ENCODE assay signal across 15 mouse cellular contexts in genomic region chr12:117169670-117170069, GRCm38 (mm10).
DNase-seq lines count a peak whose midpoint lies in the region; ATAC-seq lines count a peak whose summit lies in the region.
"Had no signal": no experiment of that assay in that cellular context is flagged by ENCODE, and none has a peak within 500 bp of the region (broad histone marks: within the 10 kb centered on the region; RNA-seq: fewer than 3 reads in every experiment).

No protein-coding gene starts in this region.

- H3K9me3 ChIP-seq in neural tube, embryonic 11.5 days (ENCODE audit: control insufficient read depth, low read length), result no peaks in the 10 kb centered on the region
- no peaks in the 10 kb centered on the region for H3K9me3 ChIP-seq in forebrain, embryonic 12.5 days
- no peaks in the 10 kb centered on the region for H3K9me3 ChIP-seq in hindbrain, embryonic 14.5 days (ENCODE audit: control insufficient read depth, low read length)
- no peaks in the 10 kb centered on the region for H3K9me3 ChIP-seq in midbrain, embryonic 15.5 days
- H3K9me3 ChIP-seq: intestine, embryonic 15.5 days; limb, embryonic 12.5 days had no signal

- H3K27ac ChIP-seq in neural tube, embryonic 11.5 days (ENCODE audit: low read depth, low read length), result no peak overlapping the region
- peak overlapping the region; percentile 75 for H3K27ac ChIP-seq in forebrain, embryonic 12.5 days
- 0 out of 2 replicates have a peak overlapping the region, but pooled peaks have one; percentile 26 for H3K27ac ChIP-seq in hindbrain, embryonic 14.5 days
- peak overlapping the region; percentile 65 for H3K27ac ChIP-seq in midbrain, embryonic 15.5 days
- H3K27ac ChIP-seq: gastrocnemius, adult 2 months; intestine, embryonic 15.5 days; limb, embryonic 12.5 days had no signal

- no peaks in the 10 kb centered on the region for H3K27me3 ChIP-seq in neural tube, embryonic 11.5 days (ENCODE audit: control insufficient read depth, insufficient read depth, low read length)
- H3K27me3 ChIP-seq in forebrain, embryonic 12.5 days, result peaks cover 58% of the 10 kb centered on the region
- H3K27me3 ChIP-seq in hindbrain, embryonic 14.5 days (ENCODE audit: control insufficient read depth, insufficient read depth, low read length), result no peaks in the 10 kb centered on the region
- H3K27me3 ChIP-seq in midbrain, embryonic 15.5 days (replicated peaks), result no peaks in the 10 kb centered on the region
- H3K27me3 ChIP-seq: intestine, embryonic 15.5 days had no signal

- ATAC-seq in neural tube, embryonic 11.5 days (ENCODE audit: insufficient read depth, low FRiP score, low TSS enrichment), result no peak
- ATAC-seq in forebrain, embryonic 12.5 days (ENCODE audit: low FRiP score), result no peak
- ATAC-seq in hindbrain, embryonic 14.5 days (ENCODE audit: low FRiP score), result no peak
- no peak for ATAC-seq in midbrain, embryonic 15.5 days (replicated peaks)
- ATAC-seq: intestine, embryonic 15.5 days had no signal

- no peak for DNase-seq in neural tube, embryonic 11.5 days (ENCODE audit: low spot score)
- no peak for DNase-seq in neural tube, embryonic 10.5 days (ENCODE audit: extremely low spot score, low spot score)
- no peak for DNase-seq in hindbrain, embryonic 14.5 days (ENCODE audit: low spot score)
- DNase-seq in layer of hippocampus, adult 18-20 months (ENCODE audit: low spot score in 2 of 2), result no peak
- no peak for DNase-seq in urinary bladder, postnatal 14 days (ENCODE audit: low spot score)
- DNase-seq in urinary bladder, postnatal 10 days (ENCODE audit: low spot score), result no peak
- DNase-seq: adrenal gland, postnatal 25 days; gastrocnemius, adult 2 months; heart, adult 18-20 months; kidney, postnatal 10 days; right cerebral cortex, postnatal 4 days had no signal

- no peak overlapping the region for H3K4me3 ChIP-seq in neural tube, embryonic 11.5 days (ENCODE audit: low read depth, low read length)
- no peak overlapping the region for H3K4me3 ChIP-seq in forebrain, embryonic 12.5 days (replicated peaks)
- H3K4me3 ChIP-seq in hindbrain, embryonic 14.5 days (replicated peaks; ENCODE audit: low read length), result no peak overlapping the region
- no peak overlapping the region for H3K4me3 ChIP-seq in midbrain, embryonic 15.5 days
- H3K4me3 ChIP-seq: gastrocnemius, adult 2 months; intestine, embryonic 15.5 days; limb, embryonic 12.5 days had no signal

- no peaks in the 10 kb centered on the region for H3K36me3 ChIP-seq in neural tube, embryonic 11.5 days (ENCODE audit: control insufficient read depth, insufficient read depth, low read length)
- H3K36me3 ChIP-seq in forebrain, embryonic 12.5 days (replicated peaks), result peaks cover 14% of the 10 kb centered on the region; the same call in 1 of the 2 replicates
- H3K36me3 ChIP-seq in hindbrain, embryonic 14.5 days (replicated peaks; ENCODE audit: control insufficient read depth, insufficient read depth), result no peaks in the 10 kb centered on the region
- no peaks in the 10 kb centered on the region for H3K36me3 ChIP-seq in midbrain, embryonic 15.5 days (replicated peaks)
- H3K36me3 ChIP-seq: intestine, embryonic 15.5 days; limb, embryonic 12.5 days had no signal

- WGBS in neural tube, embryonic 11.5 days, result 57% methylated on average over 5 of the region's 5 CpGs
- WGBS in forebrain, embryonic 12.5 days, result 17% methylated on average over 5 of the region's 5 CpGs
- 22% methylated on average over 5 of the region's 5 CpGs for WGBS in hindbrain, embryonic 14.5 days
- WGBS in midbrain, embryonic 15.5 days, result 17% methylated on average over 5 of the region's 5 CpGs

- H3K4me2 ChIP-seq in neural tube, embryonic 11.5 days (ENCODE audit: low read depth), result no peak overlapping the region
- no peak overlapping the region for H3K4me2 ChIP-seq in forebrain, embryonic 12.5 days
- H3K4me2 ChIP-seq in hindbrain, embryonic 14.5 days (replicated peaks), result no peak overlapping the region
- no peak overlapping the region for H3K4me2 ChIP-seq in midbrain, embryonic 15.5 days
- H3K4me2 ChIP-seq: intestine, embryonic 15.5 days; limb, embryonic 12.5 days had no signal

- H3K9ac ChIP-seq in neural tube, embryonic 11.5 days (ENCODE audit: low read length), result peak overlapping the region; percentile 22; the same call in 1 of the 2 replicates
- peak overlapping the region; percentile 9 for H3K9ac ChIP-seq in forebrain, embryonic 12.5 days
- H3K9ac ChIP-seq in hindbrain, embryonic 14.5 days, result no peak overlapping the region; the same call in 1 of the 2 replicates
- H3K9ac ChIP-seq in midbrain, embryonic 15.5 days, result no peak overlapping the region
- H3K9ac ChIP-seq: intestine, embryonic 15.5 days; limb, embryonic 12.5 days had no signal

- peaks cover 36% of the 10 kb centered on the region for H3K4me1 ChIP-seq in neural tube, embryonic 11.5 days (ENCODE audit: control insufficient read depth, insufficient read depth, low read length)
- H3K4me1 ChIP-seq in forebrain, embryonic 12.5 days, result peaks cover 96% of the 10 kb centered on the region
- H3K4me1 ChIP-seq in hindbrain, embryonic 14.5 days (replicated peaks; ENCODE audit: control insufficient read depth, insufficient read depth, low read length), result peaks cover 45% of the 10 kb centered on the region
- H3K4me1 ChIP-seq in midbrain, embryonic 15.5 days, result peaks cover 94% of the 10 kb centered on the region

Comparison
In these comparisons a context has a peak if more than half of its experiments do, and no peak if none do; other contexts are left out.
1. H3K9ac ChIP-seq: peak in neural tube, embryonic 11.5 days (single experiment) and forebrain, embryonic 12.5 days (single experiment); none in hindbrain, embryonic 14.5 days (single experiment) and midbrain, embryonic 15.5 days (single experiment).